Mouse (Mus musculus): ENCODE measurements around the gene Khk. TPM values are rescaled to one million over a fixed set of nuclear protein-coding genes. Genes with fewer than 3 reads are reported as not detected.
A peak's percentile ranks its signal among the peaks of the same experiment; 100 is the strongest.

The Khk gene
- total and polyA plus RNA-seq, 3 experiments: 37.2 to 60.3 (median 44.3) TPM

- DNase-seq: no peak
Measured at GRCm38 (mm10) chr5:30969440-30969839, 48.2 kb downstream of the Khk start.

GRCm38 (mm10) chr5:30974870-30975656, 53.8 kb downstream of the Khk start:
- peak; percentile 82 for DNase-seq

Other genes with a start within 250 kb of the Khk start
- 1 to 10 TPM in 1 of 2 experiments, under 1 TPM in 1; 0.92 to 2.3 TPM for gene Dpysl5, start 209.9 kb upstream of the Khk start, total RNA-seq (2021)
- 0.62 and 0.98 TPM in 2 replicates for gene Dpysl5, start 209.9 kb upstream of the Khk start, polyA plus RNA-seq (2012; rRNA removed)
- gene Mapre3, start 106.8 kb upstream of the Khk start, total RNA-seq (2021): 10 to 100 TPM; 60.0 to 79.0 TPM
- gene Mapre3, start 106.8 kb upstream of the Khk start, polyA plus RNA-seq (2012; rRNA removed): 103 and 134 TPM in 2 replicates
- gene Tmem214, start 53.4 kb upstream of the Khk start, total RNA-seq (2021): 10 to 100 TPM; 51.9 to 62.2 TPM
- gene Tmem214, start 53.4 kb upstream of the Khk start, polyA plus RNA-seq (2012; rRNA removed): 87.6 and 96.9 TPM in 2 replicates
- 1 to 10 TPM; 7.6 to 9.2 TPM for gene Agbl5, start 32.7 kb upstream of the Khk start, total RNA-seq (2021)
- 25.3 and 27.5 TPM in 2 replicates for gene Agbl5, start 32.7 kb upstream of the Khk start, polyA plus RNA-seq (2012; rRNA removed)
- 100 to 1,000 TPM; 256 to 264 TPM for gene Ost4, start 13.6 kb upstream of the Khk start, total RNA-seq (2021)
- gene Ost4, start 13.6 kb upstream of the Khk start, polyA plus RNA-seq (2012; rRNA removed): 120 and 143 TPM in 2 replicates
- gene Emilin1, start 8.0 kb upstream of the Khk start, total RNA-seq (2021): 10 to 100 TPM; 40.3 to 62.0 TPM
- 64.1 and 75.1 TPM in 2 replicates for gene Emilin1, start 8.0 kb upstream of the Khk start, polyA plus RNA-seq (2012; rRNA removed)
- 1 to 10 TPM in 1 of 2 experiments, under 1 TPM in 1; 0.58 to 2.5 TPM for gene Cgref1, start 24.2 kb downstream of the Khk start, total RNA-seq (2021)
- gene Cgref1, start 24.2 kb downstream of the Khk start, polyA plus RNA-seq (2012; rRNA removed): 1.5 and 2.0 TPM in 2 replicates
- 100 to 1,000 TPM; 119 to 126 TPM for gene Preb, start 38.9 kb downstream of the Khk start, total RNA-seq (2021)
- 284 TPM in 2 replicates for gene Preb, start 38.9 kb downstream of the Khk start, polyA plus RNA-seq (2012; rRNA removed)
- 1 to 10 TPM; 1.3 TPM for gene Tcf23, start 47.2 kb downstream of the Khk start, total RNA-seq (2021)
- 0.77 and 0.78 TPM in 2 replicates for gene Tcf23, start 47.2 kb downstream of the Khk start, polyA plus RNA-seq (2012; rRNA removed)
- gene Atraid, start 126.9 kb downstream of the Khk start, total RNA-seq (2021): 100 to 1,000 TPM; 117 to 125 TPM
- 101 and 114 TPM in 2 replicates for gene Atraid, start 126.9 kb downstream of the Khk start, polyA plus RNA-seq (2012; rRNA removed)
- gene Slc5a6, start 127.5 kb downstream of the Khk start, total RNA-seq (2021): 10 to 100 TPM; 27.7 to 39.6 TPM
- 88.3 and 93.5 TPM in 2 replicates for gene Slc5a6, start 127.5 kb downstream of the Khk start, polyA plus RNA-seq (2012; rRNA removed)
- 10 to 100 TPM; 17.5 to 33.1 TPM for gene Cad, start 133.3 kb downstream of the Khk start, total RNA-seq (2021)
- gene Cad, start 133.3 kb downstream of the Khk start, polyA plus RNA-seq (2012; rRNA removed): 43.2 and 48.0 TPM in 2 replicates
- gene Dnajc5g, start 184.9 kb downstream of the Khk start, total RNA-seq (2021): not detected
- not detected in 2 replicates for gene Dnajc5g, start 184.9 kb downstream of the Khk start, polyA plus RNA-seq (2012; rRNA removed)
- gene Slc30a3, start 186.8 kb downstream of the Khk start, total RNA-seq (2021): not detected
- not detected in 2 replicates for gene Slc30a3, start 186.8 kb downstream of the Khk start, polyA plus RNA-seq (2012; rRNA removed)
- gene Trim54, start 195.3 kb downstream of the Khk start, total RNA-seq (2021): not detected
- gene Trim54, start 195.3 kb downstream of the Khk start, polyA plus RNA-seq (2012; rRNA removed): not detected in 2 replicates
- not detected for gene Ucn, start 217.4 kb downstream of the Khk start, total RNA-seq (2021)
- not detected in 2 replicates for gene Ucn, start 217.4 kb downstream of the Khk start, polyA plus RNA-seq (2012; rRNA removed)
- gene Mpv17, start 232.8 kb downstream of the Khk start, total RNA-seq (2021): 10 to 100 TPM; 71.0 to 72.1 TPM
- gene Mpv17, start 232.8 kb downstream of the Khk start, polyA plus RNA-seq (2012; rRNA removed): 127 and 137 TPM in 2 replicates